Mouse (Mus musculus) kidney, adult 2 months (tissue): Measurements from ENCODE around the gene Prkch.

Experiments
- CTCF ChIP-seq: fragments of 200-500 bp; conservative IDR thresholded peaks from 2 replicates; pipeline ENCODE4 v1.5.1; 2011; ENCODE audit warnings: low read depth, mild to moderate bottlenecking, control low read depth, low read length, moderate library complexity, mixed read lengths; ENCODE audit not compliant: insufficient read depth, insufficient read length
- POLR2A ChIP-seq: fragments of 200-500 bp; IDR thresholded peaks from one replicate; pipeline ENCODE4 v1.6.1; 2011; ENCODE audit warnings: low read depth, low read length, control low read depth

GRCm38 (mm10) chr12:73766152-73766551 is 181.6 kb downstream of the Prkch start:
- no peak for TF ChIP-seq CTCF
- TF ChIP-seq POLR2A = no peak
